Mouse (Mus musculus) adrenal gland, postnatal 4 days (tissue): ENCODE measurements around the gene Pdlim7. TPM values are rescaled to one million over a fixed set of nuclear protein-coding genes. Genes with fewer than 3 reads are reported as not detected.
A peak's percentile ranks its signal among the peaks of the same experiment; 100 is the strongest.

Source experiments
- DNase-seq, 2 experiments: peaks; one replicate each; pipeline ENCODE4 v3.0.0; 2021 to 2022; ENCODE audit warnings: low spot score in 2 of 2, mixed read lengths in 2 of 2
- total RNA-seq, 2 experiments: library from RNA; stranded (reverse); gene quantifications; 2 replicates each; pipeline ENCODE4 v1.2.3; 2021

Gene Pdlim7
- total RNA-seq, 2 experiments from 2014 or later = 44.5 to 47.1 TPM

DNA sequence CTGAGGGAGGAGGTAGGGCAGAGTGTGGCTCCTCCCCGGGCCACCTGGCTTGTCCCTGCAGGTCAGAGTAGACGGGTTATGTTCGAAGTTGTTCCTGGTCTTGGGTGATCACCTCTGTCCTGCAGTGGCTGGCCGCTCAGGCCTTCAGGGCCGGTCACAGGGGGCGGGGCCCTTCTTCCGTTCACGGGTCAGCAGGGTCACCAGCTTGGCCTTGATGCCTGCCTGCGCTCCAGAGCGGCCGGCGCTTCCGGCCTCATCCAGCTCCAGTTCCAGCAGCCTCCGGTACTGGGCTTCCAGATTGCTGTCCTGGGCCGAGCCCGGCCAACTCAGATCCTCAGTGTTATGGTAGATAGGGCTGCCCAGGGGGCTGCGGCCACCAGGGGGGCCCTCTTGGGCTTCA lies 9.8 kb upstream of the Pdlim7 start:
- DNase-seq = no peak

DNA sequence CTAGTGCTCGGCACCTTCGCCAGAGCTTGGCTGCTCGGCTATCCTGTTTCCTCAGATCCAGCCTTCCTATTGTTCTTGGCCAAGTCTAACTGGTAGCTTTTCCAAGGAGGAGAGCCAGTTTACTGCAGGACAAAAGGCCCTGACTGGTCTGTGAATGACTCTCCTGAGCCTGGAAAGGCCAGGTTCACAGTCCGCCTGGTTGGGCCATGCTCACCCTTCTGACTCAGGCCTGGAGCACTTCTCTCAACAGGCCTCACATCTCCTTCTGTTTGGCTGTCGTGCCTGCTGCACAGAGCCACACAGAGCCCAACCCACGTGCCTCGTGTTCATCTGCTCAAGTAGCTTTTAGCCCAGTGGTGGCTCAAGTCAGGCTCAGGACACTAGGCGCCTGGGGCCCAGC lies 9.3 kb upstream of the Pdlim7 start:
- no peak for DNase-seq

DNA sequence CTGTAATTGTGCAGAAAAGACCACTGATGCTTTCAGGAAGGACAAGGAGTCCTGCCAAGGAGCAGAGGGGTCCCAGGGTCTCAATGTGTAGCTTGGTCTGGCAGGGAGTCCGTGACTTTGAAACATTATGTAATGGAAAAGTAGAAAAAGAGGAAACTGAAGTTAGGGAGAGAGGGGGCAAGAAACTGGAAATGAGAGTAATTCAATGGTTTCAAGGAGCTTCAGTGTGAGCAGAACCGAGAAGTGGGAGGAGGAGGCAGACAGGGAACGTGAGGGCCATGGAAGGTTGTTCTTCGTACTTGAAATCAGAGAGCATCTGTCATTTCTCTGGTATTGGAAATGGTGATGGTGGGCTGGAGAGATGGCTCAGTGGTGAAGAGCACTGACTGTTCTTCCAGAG lies 6.1 kb upstream of the Pdlim7 start:
- DNase-seq = no peak

DNA sequence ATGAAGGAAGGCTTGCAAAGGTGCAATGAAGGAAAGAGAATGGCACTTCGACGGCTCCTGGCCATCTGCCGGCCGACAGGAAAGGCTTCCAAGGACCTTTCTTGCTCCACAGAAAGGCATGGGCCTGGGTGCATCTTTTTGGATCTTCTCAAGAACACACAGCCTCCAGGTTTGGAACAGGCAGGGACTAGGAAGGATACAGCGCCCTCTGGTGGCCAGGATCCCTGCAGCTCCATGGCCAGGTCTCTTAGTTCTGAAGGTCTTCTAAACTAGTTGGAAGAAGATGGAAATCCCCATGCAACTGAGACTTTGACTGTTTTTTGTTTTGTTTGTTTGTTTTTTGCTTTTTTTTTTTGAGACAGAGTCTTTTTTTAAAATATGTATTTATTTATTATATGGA lies 3.5 kb upstream of the Pdlim7 start:
- peak; percentile 70 to 72 for DNase-seq

DNA sequence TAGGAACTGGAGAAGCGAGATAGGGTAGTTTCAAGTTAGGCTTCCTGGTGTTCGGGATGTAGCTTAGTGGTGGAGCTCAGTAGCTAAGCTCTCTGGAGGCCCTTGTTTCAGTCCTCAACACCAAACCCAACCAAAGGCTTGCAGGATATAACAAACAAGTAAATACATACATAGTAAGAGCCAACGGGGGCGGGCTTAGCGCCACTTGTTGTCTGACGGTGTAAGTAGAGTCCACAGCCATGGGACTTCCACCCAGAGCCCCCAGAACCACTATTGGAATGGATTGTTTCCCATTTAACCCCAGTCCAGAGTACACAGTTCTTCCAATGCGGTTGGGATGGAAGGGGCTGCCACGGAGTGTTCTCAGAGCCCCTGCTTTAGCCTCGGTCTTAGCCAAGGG lies 352 bp upstream of the Pdlim7 start:
- no peak for DNase-seq

DNA sequence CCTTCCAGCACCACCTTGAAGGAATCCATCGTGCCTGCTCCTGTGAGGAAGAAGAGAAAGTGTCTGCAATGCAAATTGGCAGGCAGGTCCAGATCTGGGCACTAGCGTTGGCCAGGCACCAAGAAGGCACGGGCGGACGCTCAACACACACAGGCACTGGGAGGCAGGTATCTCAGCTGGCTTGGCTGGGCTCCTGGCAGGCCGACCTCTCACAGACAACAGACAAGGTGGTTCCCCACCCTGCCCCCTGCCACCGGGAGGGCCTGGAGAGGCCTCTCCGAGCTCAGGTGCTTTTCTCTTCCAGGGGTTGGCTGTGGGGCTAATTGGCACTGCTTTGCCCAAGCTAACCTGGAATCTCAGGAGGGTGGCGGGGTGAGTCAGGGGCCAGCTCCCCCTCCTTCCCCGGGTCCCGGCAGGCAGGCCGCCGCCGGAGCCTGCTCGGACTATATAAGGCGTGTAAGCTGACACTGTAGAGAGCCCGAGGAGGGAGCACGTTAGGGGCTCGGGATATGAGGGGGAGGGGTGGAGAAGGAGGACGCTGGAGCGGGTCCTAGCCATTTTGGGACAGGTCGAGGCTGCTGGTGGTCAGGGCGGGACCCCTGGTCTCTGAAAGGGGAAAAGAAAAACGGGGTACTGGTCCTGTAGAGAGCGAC lies 971 bp downstream of the Pdlim7 start:
- no peak for DNase-seq

DNA sequence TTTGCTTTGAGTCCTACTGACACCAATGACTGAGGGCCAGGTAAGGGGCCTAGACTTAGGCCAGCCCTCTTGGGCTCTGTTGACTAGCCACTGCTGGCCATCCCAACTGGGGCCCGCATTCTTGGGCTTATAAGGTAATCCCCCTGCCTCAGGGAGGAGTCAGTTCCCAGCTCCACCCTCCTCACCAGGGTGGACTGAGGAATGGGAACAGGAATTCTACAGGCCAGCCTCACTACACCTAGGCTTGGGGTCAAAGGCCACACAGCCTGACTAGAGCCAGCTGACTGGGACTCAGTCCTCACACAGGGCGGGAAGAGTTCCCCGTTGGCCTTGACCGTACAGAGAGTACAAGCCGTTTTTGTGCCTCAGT lies 2.0 kb downstream of the Pdlim7 start:
- DNase-seq = no peak

DNA sequence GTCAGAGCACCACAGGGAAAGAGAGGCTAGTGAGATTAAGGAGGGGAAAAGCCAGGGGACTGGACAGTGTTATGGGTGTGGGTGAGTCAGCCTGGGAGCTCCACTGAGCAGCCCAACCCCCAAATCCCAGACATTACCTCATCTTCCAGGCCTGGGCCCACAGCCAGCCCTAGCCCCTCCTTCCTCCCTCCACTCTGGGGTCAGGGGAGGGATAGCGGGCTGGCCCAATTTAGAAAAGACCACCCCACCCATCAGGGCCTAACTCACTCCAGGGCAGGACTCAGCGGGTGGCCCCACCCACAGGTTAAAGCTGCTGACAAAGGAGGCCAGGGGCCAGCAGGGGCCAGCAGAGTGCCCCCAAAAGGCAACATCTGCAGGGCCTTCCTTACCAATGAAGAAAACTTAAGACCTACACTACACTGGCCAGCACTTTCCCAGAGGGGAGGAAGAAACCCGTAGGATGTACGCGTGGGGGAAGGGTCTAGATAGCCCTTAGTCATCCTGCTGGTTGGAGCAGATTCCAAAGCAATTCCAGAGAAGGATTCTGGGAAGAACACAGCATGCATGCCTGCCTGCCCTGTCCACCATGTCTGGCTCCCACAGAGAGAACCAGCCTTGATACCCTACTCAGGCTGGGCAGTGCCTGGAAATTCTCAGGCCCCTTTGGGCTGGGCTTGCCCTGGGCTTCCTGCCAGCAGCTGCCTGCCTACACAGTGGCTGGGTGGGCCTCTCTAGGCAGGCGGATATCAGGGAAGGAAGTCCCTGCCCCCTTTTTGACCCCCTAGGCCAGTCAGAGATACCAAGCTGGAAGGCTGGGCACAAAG lies 2.6 kb downstream of the Pdlim7 start:
- DNase-seq = no peak

DNA sequence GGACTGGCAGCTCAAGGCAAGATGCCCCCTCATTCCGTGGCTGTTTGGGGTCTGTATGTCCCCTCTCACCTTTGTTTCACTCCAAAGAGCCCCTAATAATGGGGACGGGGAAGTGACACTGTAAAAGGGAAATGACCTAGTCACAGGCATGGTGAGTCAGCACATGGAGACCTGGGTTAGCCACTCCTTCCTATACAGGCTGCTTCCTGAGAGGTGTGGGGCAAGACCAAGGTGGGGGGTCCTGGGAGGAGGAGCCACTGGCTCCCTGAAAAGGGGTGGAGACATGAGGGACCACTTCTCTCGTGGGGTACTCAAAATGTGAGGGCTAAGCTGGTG lies 3.2 kb downstream of the Pdlim7 start:
- DNase-seq = no peak

DNA sequence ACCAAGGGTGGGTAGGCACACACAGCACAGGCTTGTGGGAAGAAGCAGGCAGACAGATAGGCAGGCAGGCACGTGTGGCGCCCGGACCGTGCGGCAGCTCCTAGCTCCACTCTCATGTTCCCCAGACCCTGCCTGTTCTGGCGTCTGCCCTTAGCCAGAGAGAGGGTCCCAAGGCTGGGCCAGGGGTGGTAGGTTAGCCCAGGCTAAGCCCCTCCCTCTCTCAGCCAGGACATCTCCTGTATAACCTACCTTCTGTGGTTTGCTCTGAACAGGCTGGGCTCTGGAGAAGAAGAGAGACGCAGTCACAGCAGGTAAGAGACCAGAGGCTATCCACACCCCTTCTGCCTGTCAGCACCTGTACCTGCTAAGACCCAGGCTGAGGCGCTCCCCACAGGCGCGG lies 4.9 kb downstream of the Pdlim7 start:
- no peak for DNase-seq

DNA sequence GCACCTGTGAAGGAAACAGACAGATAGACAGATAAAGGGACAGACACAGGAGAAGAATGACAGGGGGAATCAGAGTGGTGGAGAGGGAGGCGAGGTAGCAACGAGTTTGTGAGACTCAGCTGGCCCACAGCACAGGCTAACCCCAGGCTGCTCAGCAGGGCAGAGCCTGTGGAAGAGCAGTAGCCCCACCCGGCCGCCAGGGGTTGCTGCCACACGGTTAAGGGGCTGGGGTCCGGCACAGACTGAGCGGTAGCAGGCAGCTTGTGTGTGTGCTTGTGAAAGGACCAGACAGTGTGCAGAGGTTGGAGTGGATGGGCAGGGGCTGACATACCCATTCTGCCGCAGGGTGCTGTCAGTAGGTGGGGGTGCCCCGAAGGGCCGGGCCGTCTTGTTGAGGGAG lies 5.6 kb downstream of the Pdlim7 start:
- DNase-seq = no peak

DNA sequence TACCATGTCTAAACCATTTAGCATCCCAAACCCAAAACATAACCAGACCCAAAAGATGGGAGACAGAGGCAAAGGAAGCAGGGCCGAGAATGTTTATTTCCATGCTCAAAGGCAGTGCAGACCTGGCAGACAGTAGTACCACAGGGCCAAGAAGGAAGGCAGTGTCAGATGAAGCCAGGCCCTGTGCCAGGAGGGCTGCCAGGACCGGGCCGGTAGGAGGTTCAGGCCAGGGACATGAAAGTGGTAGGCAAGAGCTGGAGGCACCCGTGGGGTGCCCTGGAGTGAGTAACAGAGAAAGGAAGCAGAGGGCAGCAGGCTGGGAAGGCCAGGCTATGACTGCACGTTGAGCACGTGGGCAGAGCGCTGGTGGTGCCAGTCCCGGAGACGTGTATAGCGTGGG lies 6.8 kb downstream of the Pdlim7 start:
- DNase-seq = no peak

DNA sequence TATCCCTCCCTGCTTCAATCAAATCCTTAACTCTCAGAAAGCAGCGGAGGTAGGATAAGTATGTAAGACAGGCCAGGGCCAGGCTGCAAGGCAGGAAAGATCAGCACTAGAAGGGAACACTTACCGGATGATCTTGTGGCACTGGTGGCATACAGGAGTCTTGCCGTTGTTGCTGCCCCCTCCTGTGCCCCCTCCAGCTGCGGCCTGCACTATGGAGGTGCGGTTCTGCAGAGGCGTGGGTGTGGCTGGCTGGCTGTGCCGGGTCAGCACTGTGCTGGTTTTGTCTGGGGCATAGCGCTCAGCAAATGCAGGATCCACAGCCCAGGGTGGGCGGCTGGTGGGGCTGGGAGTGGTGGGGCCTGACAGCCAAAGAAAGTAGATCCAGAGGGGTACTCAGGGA lies 7.7 kb downstream of the Pdlim7 start:
- no peak for DNase-seq

DNA sequence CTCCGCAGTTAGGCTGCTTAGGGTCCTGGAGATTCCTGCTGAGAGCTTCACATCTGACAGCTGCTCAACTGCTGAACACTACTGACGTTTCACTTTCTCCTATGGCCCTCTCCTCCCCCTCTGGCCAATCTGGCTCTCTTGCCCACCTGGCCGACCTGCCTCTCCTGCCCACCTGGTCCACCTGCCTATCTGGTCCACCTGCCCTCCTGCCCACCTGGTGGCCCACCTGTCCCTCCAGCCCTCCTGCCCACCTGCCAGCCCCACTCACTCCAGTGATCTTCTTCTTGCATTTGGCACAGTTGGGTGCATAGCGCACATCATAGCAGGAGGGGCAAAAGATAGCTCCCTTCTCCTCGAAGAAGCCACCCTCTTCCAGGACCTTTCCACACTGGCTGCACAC lies 9.1 kb downstream of the Pdlim7 start:
- DNase-seq = no peak

DNA sequence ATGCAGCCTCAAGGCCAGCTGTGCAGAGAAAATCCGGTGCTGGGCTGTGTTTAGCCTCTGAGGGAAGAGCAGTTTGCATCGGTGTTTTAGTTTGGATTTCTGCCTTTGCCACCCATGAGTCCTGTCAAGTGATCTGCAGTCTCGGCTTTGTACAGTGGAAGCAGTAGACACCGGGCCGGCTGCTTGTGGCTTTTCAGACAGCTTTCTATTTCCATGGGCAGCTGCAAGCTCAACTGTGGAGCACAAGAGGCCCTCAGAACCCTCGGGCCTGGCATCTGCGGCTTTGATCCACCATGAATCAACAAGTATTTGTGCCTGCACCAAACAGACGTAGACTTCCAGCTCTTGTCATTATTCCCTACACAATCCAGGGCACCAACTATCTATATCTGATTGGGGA lies 11.1 kb downstream of the Pdlim7 start:
- no peak for DNase-seq

DNA sequence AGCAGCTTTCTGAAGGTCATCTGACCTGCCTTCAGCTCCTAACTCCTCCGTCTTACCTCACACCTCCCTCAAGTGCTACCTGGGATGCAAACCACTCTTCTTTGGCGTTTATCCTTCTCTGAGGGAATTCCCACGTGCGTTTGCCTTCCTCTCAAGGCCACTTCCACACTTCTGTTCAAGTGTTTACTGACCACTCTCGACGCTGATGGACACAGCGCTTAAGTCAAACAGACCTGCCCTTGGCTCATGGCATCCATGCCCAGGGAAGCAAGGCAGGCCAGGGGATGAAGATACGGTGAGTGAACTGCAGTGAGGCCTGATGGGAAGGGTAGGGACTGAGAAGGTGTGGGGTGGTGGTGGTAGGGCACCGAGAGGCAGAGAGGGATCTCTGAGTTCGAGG lies 12.9 kb downstream of the Pdlim7 start:
- DNase-seq = no peak

DNA sequence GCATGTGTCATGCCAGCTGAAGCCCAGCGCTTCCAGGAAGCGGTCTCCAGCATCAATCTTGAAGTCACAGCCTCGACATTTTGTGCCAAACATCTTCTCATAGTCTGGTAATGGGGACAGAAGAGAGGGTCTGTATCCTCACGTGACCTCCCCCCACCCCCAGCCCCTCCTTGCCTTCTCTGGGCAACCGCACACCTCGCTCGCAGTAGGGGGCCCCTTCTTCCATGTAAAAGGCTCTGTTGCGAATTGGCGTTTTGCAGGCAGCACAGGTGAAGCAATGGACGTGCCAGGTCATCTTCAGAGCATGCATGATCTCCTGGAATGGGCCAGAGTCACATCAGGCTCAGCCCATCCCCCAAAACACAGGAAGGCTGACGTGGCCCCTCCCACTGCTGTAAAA lies 14.6 kb downstream of the Pdlim7 start:
- DNase-seq = no peak

DNA sequence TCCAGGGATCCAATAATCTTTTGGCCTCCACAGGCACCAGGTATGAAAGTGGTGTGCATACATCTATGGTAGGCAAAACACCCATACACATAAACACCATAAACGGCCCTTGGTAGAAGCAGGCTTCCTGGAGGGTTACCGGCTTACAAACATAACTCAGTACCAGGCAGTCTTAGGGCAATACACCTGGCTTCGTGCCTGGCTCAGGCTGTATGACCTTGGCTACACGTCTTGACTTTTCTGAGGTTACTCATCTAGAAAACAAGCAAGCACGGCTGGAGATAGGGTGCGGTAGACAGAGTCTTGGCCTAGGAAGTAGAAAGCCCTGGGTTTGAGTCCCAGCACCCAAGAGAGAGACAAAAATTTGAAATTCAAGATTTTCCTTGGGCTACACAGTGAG lies 16.8 kb downstream of the Pdlim7 start:
- no peak for DNase-seq

DNA sequence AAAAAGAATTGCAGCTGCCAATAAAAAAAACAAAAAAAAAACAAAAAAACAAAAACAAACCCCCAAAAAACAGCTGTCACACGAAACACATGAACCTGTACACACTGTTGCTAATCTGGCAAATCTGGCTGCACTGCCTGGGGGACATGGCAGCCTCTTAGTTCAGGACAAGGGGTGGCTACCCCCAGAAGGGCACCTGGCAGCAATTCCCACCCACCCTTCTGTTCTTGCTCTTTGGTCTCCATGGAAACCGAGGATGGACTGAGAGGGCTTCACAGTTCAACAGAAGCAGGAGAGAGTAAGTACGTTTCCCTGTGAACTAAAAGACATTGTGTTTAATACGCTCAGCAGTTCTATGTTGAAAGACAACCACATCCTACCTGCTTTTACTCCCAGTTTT lies 17.8 kb downstream of the Pdlim7 start:
- no peak for DNase-seq

DNA sequence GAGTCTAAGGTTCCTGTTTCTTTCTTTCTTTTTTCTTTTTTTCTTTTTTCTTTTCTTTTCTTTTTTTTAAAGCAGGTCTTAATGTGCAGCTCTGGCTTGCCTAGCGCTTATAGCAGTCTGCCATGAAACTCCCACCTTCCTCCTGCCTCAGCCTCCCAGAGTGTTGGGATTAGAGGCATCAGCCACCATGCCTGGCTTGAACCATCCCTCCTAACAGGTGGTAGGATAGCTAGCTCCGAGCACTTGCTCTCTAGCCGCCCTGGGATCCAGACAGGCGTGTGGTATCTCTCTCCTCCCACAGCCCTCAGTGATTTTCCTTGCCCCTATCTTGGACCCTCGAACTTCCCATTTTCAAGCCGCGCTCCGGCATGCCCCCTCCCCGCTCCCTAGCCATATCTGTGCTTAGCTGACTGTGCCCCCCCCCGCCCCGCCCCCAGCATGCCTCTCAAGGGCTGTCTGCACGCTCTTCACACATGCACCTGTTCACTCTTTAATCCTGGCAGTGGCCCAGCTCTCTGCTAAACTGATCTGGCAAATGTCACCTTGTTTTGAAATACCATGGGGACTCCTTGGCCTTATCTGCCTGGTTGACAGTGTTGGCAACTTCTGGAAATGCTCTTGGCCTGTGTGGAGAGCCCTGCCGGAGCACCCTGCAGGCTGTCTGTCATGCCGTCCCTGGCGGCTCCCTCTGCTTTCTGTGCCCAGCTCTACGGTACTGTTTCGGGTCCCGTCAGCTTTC lies 18.4 kb downstream of the Pdlim7 start:
- DNase-seq = no peak

DNA sequence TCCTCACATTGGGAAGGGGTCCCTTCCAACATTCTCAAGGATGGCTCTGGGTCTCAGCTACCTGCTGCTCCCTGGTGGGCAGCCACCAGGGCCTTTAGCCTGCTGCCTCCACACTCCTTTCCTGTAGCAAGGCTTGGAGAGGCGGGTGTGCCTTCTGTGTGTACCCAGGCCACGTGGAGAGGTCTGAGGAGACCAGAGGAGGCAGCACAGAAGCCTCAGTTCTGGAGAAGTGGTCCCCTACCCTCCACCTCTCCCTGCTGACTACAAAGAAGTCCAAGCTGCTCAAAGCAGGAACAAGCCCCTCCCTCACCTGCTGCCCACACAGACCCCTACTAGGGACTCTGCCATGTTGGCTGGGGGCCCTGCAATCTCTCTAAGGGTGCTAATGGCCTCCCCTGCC lies 19.2 kb downstream of the Pdlim7 start:
- DNase-seq = no peak
